Mouse (Mus musculus) embryonic fibroblast, embryonic 13.5 days (primary cell): ENCODE measurements around the gene Cdyl.

ENCODE experiments used
- CTCF ChIP-seq: IDR thresholded peaks from 2 replicates; pipeline ENCODE4 v1.5.1; 2011; ENCODE audit warnings: mild to moderate bottlenecking, control low read depth, low read length, moderate library complexity, borderline replicate concordance; ENCODE audit not compliant: insufficient read depth
- POLR2A ChIP-seq: IDR thresholded peaks from 2 replicates; pipeline ENCODE4 v1.6.1; 2011; ENCODE audit warnings: low read depth, mild to moderate bottlenecking, control low read depth, low read length, moderate library complexity

GRCm38 (mm10) chr13:35840102-35840501 lies 180.5 kb downstream of the Cdyl start:
- TF ChIP-seq CTCF (no peak), POLR2A (no peak)
